Mouse (Mus musculus) ES-Bruce4 (cell line): ENCODE measurements around the gene Strip1.

ENCODE experiments used
- CTCF ChIP-seq: IDR thresholded peaks from one replicate; pipeline ENCODE4 v1.8.1; 2011; ENCODE audit warnings: low read depth, low read length
- EP300 ChIP-seq: IDR thresholded peaks from 2 replicates; pipeline ENCODE4 v1.6.1; 2011; ENCODE audit warnings: low read depth, low read length; ENCODE audit not compliant: insufficient read depth
- POLR2A ChIP-seq: IDR thresholded peaks from one replicate; pipeline ENCODE4 v1.8.1; 2011; ENCODE audit warnings: low read length; ENCODE audit not compliant: insufficient read depth

DNA sequence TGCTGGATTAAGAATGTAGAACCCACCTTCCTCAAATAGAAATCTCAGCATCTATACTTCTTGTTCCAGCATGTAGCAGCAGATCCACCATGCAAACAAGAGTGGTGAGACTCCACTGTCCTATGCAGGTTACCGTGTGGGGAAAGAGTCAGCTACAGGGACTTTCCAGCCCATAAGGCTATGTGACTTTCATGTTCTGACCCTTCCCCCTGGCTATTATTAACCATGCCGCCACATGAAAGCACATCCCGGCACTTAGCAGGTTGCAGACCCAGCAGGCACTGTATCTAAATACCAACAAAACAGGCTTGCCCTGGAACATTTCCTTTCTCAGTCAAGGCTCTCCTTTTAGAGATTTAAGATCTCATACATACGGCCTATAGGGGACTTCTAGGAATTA lies 20.1 kb downstream of the Strip1 start:
- TF ChIP-seq CTCF (no peak), POLR2A (no peak), EP300 (no peak)
